Mouse (Mus musculus): ENCODE data around the gene Ins2. TPM values are rescaled to one million over a fixed set of nuclear protein-coding genes. Genes with fewer than 3 reads are reported as not detected.

Ins2 gene
- total RNA-seq, 1 experiment, result not detected

- H3K4me1 ChIP-seq (ENCODE audit: control insufficient read depth in 2 of 2, insufficient read depth in 2 of 2, low read length in 2 of 2, poor library complexity in 1 of 2), result no peaks in the 10 kb centered on the region
- DNase-seq (ENCODE audit: low read depth, low spot score), result peak; percentile 59
- H3K27ac ChIP-seq (ENCODE audit: insufficient read depth, low read depth, low read length, poor library complexity, severe bottlenecking), result no peak overlapping the region
- no peak for TF ChIP-seq HCFC1 (IDR thresholded peaks at IDR 0.05; ENCODE audit: borderline replicate concordance, insufficient read depth, low read length)
- peak; percentile 73; the same call in 1 of the 2 replicates for TF ChIP-seq ZC3H11A (IDR thresholded peaks at IDR 0.05; ENCODE audit: borderline replicate concordance, low read depth, low read length)
- in situ Hi-C loops (cut with MboI; ENCODE audit: low sequenced_read_pairs in 2 of 2, unreplicated experiment in 2 of 2), result loop anchor here (5.0 to 10.0 kb wide), 3 partner anchors 247 to 337 kb away; no protein-coding TSS in a partner anchor
- H3K9ac ChIP-seq (ENCODE audit: insufficient read depth, low read depth, low read length, poor library complexity, severe bottlenecking), result no peak overlapping the region
- H3K9me3 ChIP-seq (ENCODE audit: control insufficient read depth, insufficient read depth, low read depth, low read length), result no peaks in the 10 kb centered on the region
- H3K36me3 ChIP-seq (ENCODE audit: control insufficient read depth, insufficient read depth, low read length, poor library complexity, severe bottlenecking), result no peaks in the 10 kb centered on the region
- H3K4me3 ChIP-seq (ENCODE audit: insufficient read depth in 1 of 2, low read depth in 1 of 2, low read length in 2 of 2, poor library complexity in 1 of 2, severe bottlenecking in 1 of 2), result no peak overlapping the region
Observed at GRCm38 (mm10) chr7:142672120-142672519, 71.1 kb downstream of the Ins2 start.

- TF ChIP-seq HCFC1 (IDR thresholded peaks at IDR 0.05; ENCODE audit: borderline replicate concordance, insufficient read depth, low read length), result no peak
- no peak for TF ChIP-seq CHD2 (IDR thresholded peaks at IDR 0.05; ENCODE audit: low read depth, low read length)
- no peak for TF ChIP-seq MAFK (IDR thresholded peaks at IDR 0.05; ENCODE audit: insufficient read depth, low read depth, low read length)
- no peak for TF ChIP-seq ZNF384 (IDR thresholded peaks at IDR 0.05; ENCODE audit: low read depth, low read length)
- TF ChIP-seq ZC3H11A (IDR thresholded peaks at IDR 0.05; ENCODE audit: borderline replicate concordance, low read depth, low read length), result no peak
- Histone ChIP-seq H3K9me3 (ENCODE audit: control insufficient read depth, insufficient read depth, low read depth, low read length) (no peaks in the 10 kb centered on the region), H3K36me3 (ENCODE audit: control insufficient read depth, insufficient read depth, low read length, poor library complexity, severe bottlenecking) (no peaks in the 10 kb centered on the region), H3K4me3 (ENCODE audit: insufficient read depth in 1 of 2, low read depth in 1 of 2, low read length in 2 of 2, poor library complexity in 1 of 2, severe bottlenecking in 1 of 2) (no peak overlapping the region), H3K4me1 (ENCODE audit: control insufficient read depth in 2 of 2, insufficient read depth in 2 of 2, low read length in 2 of 2, poor library complexity in 1 of 2) (no peaks in the 10 kb centered on the region), H3K27ac (ENCODE audit: insufficient read depth, low read depth, low read length, poor library complexity, severe bottlenecking) (no peak overlapping the region), H3K9ac (ENCODE audit: insufficient read depth, low read depth, low read length, poor library complexity, severe bottlenecking) (no peak overlapping the region)
- no peak for DNase-seq (ENCODE audit: low read depth, low spot score)
- in situ Hi-C loops (cut with MboI; ENCODE audit: low sequenced_read_pairs in 2 of 2, unreplicated experiment in 2 of 2), result loop anchor here (5.0 to 10.0 kb wide), 3 partner anchors 246 to 336 kb away; no protein-coding TSS in a partner anchor
Observed at GRCm38 (mm10) chr7:142671067-142671466, 72.1 kb downstream of the Ins2 start.

DNA sequence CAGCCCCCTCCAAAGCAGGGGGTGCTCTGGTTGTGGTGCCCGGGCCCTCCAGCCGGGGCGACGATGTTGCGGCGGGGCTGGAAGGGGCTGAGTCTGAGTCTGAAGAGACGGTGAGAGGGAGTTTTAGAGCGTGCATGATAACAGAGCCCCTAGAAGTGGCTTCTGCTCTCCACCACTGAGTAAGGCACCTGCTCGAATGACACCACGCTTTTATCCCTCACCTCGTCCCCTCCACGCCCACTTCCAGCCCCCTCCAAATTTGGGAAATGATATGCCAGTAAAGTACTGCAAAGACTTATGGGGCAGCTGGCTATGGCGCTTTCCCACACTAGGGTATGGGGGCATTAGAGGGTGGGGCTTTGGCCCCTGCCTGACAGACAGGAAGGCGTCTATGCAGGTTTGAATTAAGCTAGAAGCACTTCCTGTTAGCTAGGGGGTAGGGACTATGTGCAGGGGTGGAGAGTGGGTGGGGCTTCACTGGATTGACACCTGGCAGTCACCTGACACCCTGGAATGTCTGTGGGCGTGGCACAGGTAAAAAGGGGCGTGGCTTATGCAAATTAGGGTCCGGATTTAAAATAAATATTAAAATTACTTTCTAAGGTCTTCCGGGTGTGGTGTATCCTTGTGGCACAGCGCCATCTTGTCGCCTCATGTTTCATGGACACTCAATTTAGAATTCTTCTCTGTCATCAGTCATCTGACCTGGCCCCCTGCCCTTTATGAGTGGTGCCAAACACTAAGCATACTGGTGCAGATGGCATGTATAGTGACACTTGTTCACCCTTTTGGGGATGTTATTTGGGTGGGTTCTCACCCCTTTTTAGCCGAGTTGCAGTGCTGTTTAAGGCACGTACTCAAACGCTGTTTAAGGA, 73.2 kb downstream of the Ins2 start, which contains the start of gene Gm49394:
Gene Gm49394 (minus strand): TSS at position 192 of the 875 bp plus-strand sequence.
- no peak within 1 kb of the TSS for H3K27ac ChIP-seq (ENCODE audit: insufficient read depth, low read depth, low read length, poor library complexity, severe bottlenecking)
- in situ Hi-C loops (cut with MboI; ENCODE audit: low sequenced_read_pairs in 2 of 2, unreplicated experiment in 2 of 2), result loop anchor here (5.0 to 10.0 kb wide), 3 partner anchors 245 to 335 kb away; no protein-coding TSS in a partner anchor
- H3K36me3 ChIP-seq (ENCODE audit: control insufficient read depth, insufficient read depth, low read length, poor library complexity, severe bottlenecking), result no peaks in the 10 kb centered on the region
- TF ChIP-seq ZNF384 (IDR thresholded peaks at IDR 0.05; ENCODE audit: low read depth, low read length) (no peak), ZC3H11A (IDR thresholded peaks at IDR 0.05; ENCODE audit: borderline replicate concordance, low read depth, low read length) (no peak), CHD2 (IDR thresholded peaks at IDR 0.05; ENCODE audit: low read depth, low read length) (no peak), HCFC1 (IDR thresholded peaks at IDR 0.05; ENCODE audit: borderline replicate concordance, insufficient read depth, low read length) (no peak), MAFK (IDR thresholded peaks at IDR 0.05; ENCODE audit: insufficient read depth, low read depth, low read length) (no peak)
- H3K4me1 ChIP-seq (ENCODE audit: control insufficient read depth in 2 of 2, insufficient read depth in 2 of 2, low read length in 2 of 2, poor library complexity in 1 of 2), result no peaks in the 10 kb centered on the region
- no peak within 1 kb of the TSS for H3K4me3 ChIP-seq (ENCODE audit: insufficient read depth in 1 of 2, low read depth in 1 of 2, low read length in 2 of 2, poor library complexity in 1 of 2, severe bottlenecking in 1 of 2)
- no peak within 1 kb of the TSS for H3K9ac ChIP-seq (ENCODE audit: insufficient read depth, low read depth, low read length, poor library complexity, severe bottlenecking)
- H3K9me3 ChIP-seq (ENCODE audit: control insufficient read depth, insufficient read depth, low read depth, low read length), result no peaks in the 10 kb centered on the region
- DNase-seq (ENCODE audit: low read depth, low spot score), result no peak

GRCm38 (mm10) chr7:142668328-142668727, 74.9 kb downstream of the Ins2 start:
- Histone ChIP-seq H3K4me3 (ENCODE audit: insufficient read depth in 1 of 2, low read depth in 1 of 2, low read length in 2 of 2, poor library complexity in 1 of 2, severe bottlenecking in 1 of 2) (no peak overlapping the region), H3K27ac (ENCODE audit: insufficient read depth, low read depth, low read length, poor library complexity, severe bottlenecking) (no peak overlapping the region; the same call in 1 of the 2 replicates), H3K4me1 (ENCODE audit: control insufficient read depth in 2 of 2, insufficient read depth in 2 of 2, low read length in 2 of 2, poor library complexity in 1 of 2) (no peaks in the 10 kb centered on the region; a peak in 1 of 4 replicates), H3K36me3 (ENCODE audit: control insufficient read depth, insufficient read depth, low read length, poor library complexity, severe bottlenecking) (no peaks in the 10 kb centered on the region), H3K9ac (ENCODE audit: insufficient read depth, low read depth, low read length, poor library complexity, severe bottlenecking) (no peak overlapping the region), H3K9me3 (ENCODE audit: control insufficient read depth, insufficient read depth, low read depth, low read length) (no peaks in the 10 kb centered on the region)
- in situ Hi-C loops (cut with MboI; ENCODE audit: low sequenced_read_pairs in 2 of 2, unreplicated experiment in 2 of 2), result no loop called here
- TF ChIP-seq MAFK (IDR thresholded peaks at IDR 0.05; ENCODE audit: insufficient read depth, low read depth, low read length) (no peak), CHD2 (IDR thresholded peaks at IDR 0.05; ENCODE audit: low read depth, low read length) (no peak), ZNF384 (IDR thresholded peaks at IDR 0.05; ENCODE audit: low read depth, low read length) (no peak), HCFC1 (IDR thresholded peaks at IDR 0.05; ENCODE audit: borderline replicate concordance, insufficient read depth, low read length) (no peak), ZC3H11A (IDR thresholded peaks at IDR 0.05; ENCODE audit: borderline replicate concordance, low read depth, low read length) (no peak)
- DNase-seq (ENCODE audit: low read depth, low spot score), result no peak
